Mouse (Mus musculus) left cerebral cortex, adult 2 months (tissue): ENCODE measurements at regions not wholly inside any gene's neighbourhood (a gene's known extent, or its start where the extent isn't known, plus 50 kb on each side); places are given as distances from the start of the nearest gene placed in this dataset.

Experiments
- DNase-seq, 2 experiments: peaks; one replicate each; pipeline ENCODE4 v3.0.0; 2021 to 2022; ENCODE audit warnings: low spot score in 2 of 2, mixed read lengths in 1 of 2; ENCODE audit errors: extremely low spot score in 1 of 2
- H3K27ac ChIP-seq: fragments of 200-600 bp; 2 replicates; pipeline ENCODE4 v1.8.1; 2022
- H3K4me3 ChIP-seq: fragments of 200-600 bp; 2 replicates; pipeline ENCODE4 v1.8.1; 2022
- CTCF ChIP-seq: fragments of 200-600 bp; IDR thresholded peaks from 2 replicates; pipeline ENCODE4 v1.8.1; 2022; ENCODE audit warnings: antibody characterized with exemption, mild to moderate bottlenecking, moderate library complexity
- intact Hi-C: fragments of 180-260 bp; cut with DNase I; formaldehyde crosslinking; loops from one replicate; pipeline ENCODE4 v1.15.1; 2025

GRCm38 (mm10) chr2:77334706-77335105 is 54.3 kb upstream of the Sestd1 start:
- no peak overlapping the region for H3K27ac ChIP-seq
- intact Hi-C loops = no loop called here
- no peak for DNase-seq
- no peak for TF ChIP-seq CTCF
- H3K4me3 ChIP-seq = no peak overlapping the region

- Histone ChIP-seq H3K27ac (no peak overlapping the region), H3K4me3 (no peak overlapping the region)
- no peak for TF ChIP-seq CTCF
- intact Hi-C loops = no loop called here
- no peak for DNase-seq
Measured at GRCm38 (mm10) chr2:77333394-77334079, 53.1 kb upstream of the Sestd1 start.
